Mouse (Mus musculus) CH12.LX (cell line): ENCODE measurements around the gene Robo1.

ENCODE experiments used
- EP300 ChIP-seq: IDR thresholded peaks from 2 replicates; pipeline ENCODE4 v1.6.1; 2011; ENCODE audit warnings: low read length, improper control_type of control experiment
- MAX ChIP-seq: IDR thresholded peaks from 2 replicates; pipeline ENCODE4 v1.6.1; 2011; ENCODE audit warnings: low read length, improper control_type of control experiment
- NELFE ChIP-seq: IDR thresholded peaks from 2 replicates; pipeline ENCODE4 v1.6.1; 2011; ENCODE audit warnings: low read depth, low read length, improper control_type of control experiment

GRCm38 (mm10) chr16:72914068-72914630, 606.0 kb downstream of the Robo1 start:
- TF ChIP-seq NELFE (no peak), MAX (no peak), EP300 (no peak)
